Mouse (Mus musculus) heart, postnatal 4 days (tissue): Measurements from ENCODE around the gene Ptx4. TPM values are rescaled to one million over a fixed set of nuclear protein-coding genes. Genes with fewer than 3 reads are reported as not detected.
"Not testable (repeated sequence)": the region's sequence is repeated elsewhere in the genome, so short reads cannot be mapped to it uniquely, and the experiment has no call there.

Source experiments
- DNase-seq: peaks from one replicate; pipeline ENCODE4 v3.0.0; 2021
- total RNA-seq, 2 experiments: library from RNA; stranded (reverse); gene quantifications; 2 replicates each; pipeline ENCODE4 v1.2.3; 2021

The Ptx4 gene
- total RNA-seq, 2 experiments from 2014 or later = 1.4 TPM

DNA sequence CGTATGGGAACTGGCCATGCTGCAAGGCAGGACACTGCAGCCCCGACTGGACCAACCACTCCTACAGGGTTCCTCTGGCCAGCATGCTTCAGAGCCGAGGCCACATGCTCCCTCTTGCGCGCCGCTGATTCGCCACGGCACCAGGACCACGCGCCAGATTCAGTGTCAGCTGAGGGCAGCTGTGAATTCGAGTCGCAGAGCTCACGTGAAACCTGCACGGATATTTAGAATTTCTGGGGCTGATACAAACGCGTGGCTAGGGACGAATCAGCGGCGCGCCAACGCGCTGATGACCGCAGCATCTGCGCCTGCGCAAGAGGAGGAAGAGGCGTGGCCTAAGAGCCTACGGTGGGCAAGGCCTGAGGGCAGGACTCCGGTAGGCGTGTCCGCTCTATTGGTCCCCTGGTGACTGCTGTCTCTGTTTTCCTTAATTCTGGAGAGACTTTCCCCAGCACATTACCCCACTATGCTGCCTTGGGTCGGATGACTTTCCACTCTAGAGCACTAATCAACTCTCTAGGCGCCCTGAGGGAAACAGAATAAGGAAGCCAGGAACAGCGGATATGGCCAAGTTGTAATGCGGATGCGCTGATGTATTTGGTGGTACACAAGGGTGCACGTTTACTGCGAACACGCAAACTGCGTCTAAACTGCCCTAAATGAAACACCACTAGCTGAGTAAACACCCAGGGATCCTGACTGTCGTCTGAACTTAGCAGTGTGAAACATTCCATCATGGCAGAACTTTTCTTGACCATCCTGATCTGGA lies 4.7 kb upstream of the Ptx4 start, which contains the start of gene Telo2:
Gene Telo2, minus strand, starts transcription at position 304 of the 769 bp plus-strand sequence.
- peak; percentile 97 for DNase-seq

DNA sequence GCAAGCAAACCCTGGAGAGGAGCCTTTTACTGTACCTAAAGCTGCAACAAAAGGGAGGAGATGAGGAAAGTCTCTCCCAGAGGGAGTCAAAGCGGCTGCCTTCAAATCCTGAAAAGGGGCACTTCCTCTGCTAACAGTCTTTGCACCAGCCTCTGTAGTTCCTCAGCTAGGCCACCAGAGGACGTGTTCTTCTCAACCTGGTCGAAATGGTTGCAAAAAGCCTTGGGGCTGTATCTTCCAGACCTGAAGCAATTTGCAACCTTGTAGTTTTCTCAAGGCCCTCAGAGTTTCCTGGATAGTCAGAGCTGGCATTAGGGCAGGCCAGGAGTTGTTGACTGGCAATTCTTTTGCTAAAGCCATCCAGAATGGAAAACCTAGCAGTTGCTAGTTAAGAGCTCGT lies 3.3 kb upstream of the Ptx4 start:
- peak; percentile 29 for DNase-seq

- DNase-seq = peak; percentile 32
Measured at GRCm38 (mm10) chr17:25123979-25124378, 3.4 kb downstream of the Ptx4 start.

- not testable (repeated sequence) for DNase-seq
Measured at GRCm38 (mm10) chr17:25125442-25126060, 5.0 kb downstream of the Ptx4 start.

DNA sequence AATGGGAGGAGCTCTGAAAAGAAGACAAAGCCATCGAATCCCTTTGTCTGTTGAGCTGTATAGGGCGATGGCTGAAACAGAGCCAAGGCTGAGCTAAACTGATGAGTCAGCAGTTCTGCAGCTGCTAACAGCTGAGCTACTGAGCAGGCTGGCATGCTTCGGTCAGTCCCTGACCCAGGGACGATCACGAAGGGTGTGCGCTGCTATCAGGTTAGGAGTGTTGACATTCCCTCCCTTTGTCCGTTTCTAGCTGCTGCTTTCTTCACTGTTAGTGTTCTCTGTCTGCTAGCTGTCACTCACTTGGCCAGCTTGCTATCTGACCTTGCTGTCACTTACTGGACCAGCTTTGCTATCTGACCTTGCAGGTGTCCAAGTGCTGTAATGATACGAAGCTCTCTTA lies 6.5 kb downstream of the Ptx4 start:
- DNase-seq = peak; percentile 46

- no peak for DNase-seq
Measured at GRCm38 (mm10) chr17:25127681-25128080, 7.1 kb downstream of the Ptx4 start.

DNA sequence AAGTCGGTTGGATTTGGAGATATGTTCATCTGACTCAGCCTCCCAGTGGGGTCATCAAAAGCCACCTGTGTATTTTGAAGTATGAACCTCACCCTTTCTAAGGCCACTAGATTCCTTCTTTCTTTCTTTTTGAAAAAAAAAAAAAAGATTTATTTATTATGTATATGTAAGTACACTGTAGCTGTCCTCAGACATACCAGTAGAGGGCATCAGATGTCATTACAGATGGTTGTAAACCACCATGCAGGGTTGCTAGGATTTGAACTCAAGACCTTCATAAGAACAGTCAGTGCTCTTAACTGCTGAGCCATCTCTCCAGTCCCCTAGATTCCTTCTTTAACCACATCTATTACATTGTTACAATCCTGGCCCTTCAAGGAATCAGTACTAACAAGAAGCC lies 9.5 kb downstream of the Ptx4 start:
- DNase-seq = no peak

GRCm38 (mm10) chr17:25133275-25133698 lies 12.7 kb downstream of the Ptx4 start, which contains the start of gene Clcn7:
Gene Clcn7, plus strand, starts transcription at chr17:25133391.
- peak; percentile 94 for DNase-seq

DNA sequence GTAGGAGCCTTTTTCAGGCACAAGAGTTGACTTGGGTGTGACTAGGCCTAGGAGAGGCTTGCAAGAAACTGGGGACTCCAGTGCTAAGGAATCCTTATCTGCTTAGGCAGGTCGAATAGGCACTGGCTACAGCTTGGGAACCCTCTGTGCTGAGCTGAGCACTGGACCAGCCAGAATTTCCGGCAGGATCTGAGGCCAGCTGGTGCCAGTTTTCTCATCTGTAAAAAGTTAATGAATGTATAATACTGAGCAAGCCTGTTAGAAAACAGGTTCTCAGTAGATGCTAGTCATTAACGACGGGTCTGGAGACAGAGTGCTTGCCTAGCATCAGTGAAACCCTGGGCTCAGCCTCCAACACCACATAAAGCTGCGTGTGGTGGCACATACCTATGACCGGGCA lies 15.1 kb downstream of the Ptx4 start:
- no peak for DNase-seq

- DNase-seq = no peak
Measured at GRCm38 (mm10) chr17:25138803-25139202, 18.2 kb downstream of the Ptx4 start.

DNA sequence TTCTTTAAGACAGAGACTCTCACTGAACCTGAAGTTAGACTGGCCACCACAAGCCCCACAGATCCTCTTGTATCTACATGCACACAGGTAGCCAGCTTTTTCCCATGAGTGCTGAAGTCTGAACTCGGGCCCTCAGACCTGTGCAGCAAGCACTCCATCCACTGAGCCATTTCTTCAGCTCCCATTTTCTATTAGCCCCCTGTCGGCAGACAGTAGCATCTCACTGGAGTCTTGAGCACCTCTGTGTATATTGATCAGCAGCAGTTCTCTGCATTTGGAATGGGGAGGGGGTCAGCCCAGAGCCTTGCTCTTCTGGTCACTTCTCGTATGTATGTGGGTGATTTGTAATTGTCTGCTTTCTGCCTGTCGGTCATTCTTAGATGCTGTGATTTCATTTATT lies 19.4 kb downstream of the Ptx4 start:
- peak; percentile 22 for DNase-seq

- no peak for DNase-seq
Measured at GRCm38 (mm10) chr17:25162161-25162560, 41.6 kb downstream of the Ptx4 start, which contains the start of gene Ccdc154. Gene Ccdc154, plus strand, starts transcription at chr17:25162461.

DNA sequence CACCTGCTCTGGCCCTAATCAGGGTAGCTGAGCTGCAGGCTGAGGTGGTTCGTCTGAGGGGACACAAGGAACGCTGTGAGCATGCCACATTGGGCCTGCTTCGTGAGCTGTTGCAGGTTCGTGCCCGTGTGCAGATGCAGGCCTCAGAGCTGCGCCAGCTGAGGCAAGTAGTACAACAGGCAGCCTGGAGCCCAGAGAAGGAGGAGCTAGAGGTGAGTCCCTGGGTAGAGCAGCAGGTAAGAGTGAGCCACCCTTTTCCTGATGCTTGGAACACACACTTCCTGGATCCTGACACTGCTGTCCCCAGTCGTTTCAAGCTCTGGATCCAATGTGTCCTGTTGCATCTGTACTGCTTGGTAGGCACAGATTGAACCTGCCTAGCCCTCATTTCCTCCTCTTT lies 42.8 kb downstream of the Ptx4 start:
- DNase-seq = no peak

DNA sequence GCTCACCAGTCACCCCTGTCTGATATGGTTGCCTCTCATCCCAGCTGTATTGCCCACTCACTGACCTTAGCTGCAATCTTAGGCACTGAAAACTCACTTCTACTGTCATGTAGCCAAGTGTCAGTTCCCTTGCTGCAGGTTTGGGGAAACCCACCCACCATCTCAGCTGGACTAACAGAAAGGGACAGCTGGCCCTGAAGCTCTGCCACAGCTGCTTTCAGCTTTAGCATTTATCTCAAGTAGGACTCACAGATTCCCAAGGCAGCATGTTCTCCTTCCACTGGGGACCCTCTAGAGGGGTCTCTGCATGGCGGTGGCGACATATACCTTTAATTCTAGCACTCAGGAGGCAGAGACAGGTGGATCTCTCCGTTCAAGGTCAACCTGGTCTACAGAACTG lies 44.2 kb downstream of the Ptx4 start:
- no peak for DNase-seq

DNA sequence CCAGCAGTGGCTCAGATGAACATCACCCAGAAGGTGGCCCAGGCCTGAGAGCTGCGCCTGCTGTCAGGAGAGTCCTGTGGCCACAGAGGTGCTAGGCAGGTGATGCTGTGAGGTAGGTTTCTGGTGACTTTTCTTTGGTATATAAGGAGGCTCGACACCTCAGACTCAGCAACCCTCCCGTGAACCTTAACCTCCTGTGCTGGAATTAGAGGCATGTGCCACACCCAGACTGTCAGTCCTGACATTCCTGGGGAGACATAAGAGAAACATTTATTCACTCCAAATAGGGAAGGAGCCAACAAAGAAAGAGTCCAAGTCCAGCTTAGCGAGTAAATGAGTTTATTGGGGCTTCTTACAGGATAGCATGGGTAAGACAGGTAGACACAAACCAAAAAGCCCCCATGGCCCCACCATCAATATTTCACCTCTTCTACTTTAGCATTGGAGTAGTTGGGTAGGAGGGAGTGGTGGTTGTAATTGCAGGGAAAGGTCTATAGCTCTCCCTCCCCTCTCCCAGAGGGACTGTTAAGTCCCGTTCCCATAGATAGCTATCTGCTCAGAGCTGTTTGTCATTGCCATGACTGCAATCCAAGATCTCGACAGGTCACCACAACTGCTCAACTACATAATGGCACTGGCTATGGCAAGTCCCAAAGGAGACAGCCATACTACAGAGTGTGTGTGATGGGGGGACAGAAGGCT lies 45.6 kb downstream of the Ptx4 start:
- DNase-seq = no peak

DNA sequence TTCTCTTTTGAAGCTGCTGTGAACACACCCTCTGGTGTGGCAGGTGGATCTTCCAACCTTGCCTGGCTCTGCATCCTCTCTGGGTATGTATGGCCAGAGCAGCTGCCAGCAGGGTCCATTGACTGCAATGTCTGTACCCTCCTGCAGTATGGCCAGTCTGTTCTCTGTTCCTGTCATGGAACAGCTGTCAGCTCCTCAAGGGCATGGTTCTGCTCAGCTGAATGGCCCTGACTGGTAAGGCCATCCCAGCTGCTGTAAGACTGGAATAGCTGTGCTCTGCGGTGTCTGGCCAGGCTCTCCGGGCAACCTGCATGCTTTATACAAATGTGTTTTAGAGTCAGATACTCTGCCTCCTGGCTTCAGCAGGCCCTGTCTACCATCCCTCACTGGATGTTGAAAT lies 49.1 kb downstream of the Ptx4 start:
- no peak for DNase-seq

GRCm38 (mm10) chr17:25172558-25172957 lies 52.0 kb downstream of the Ptx4 start:
- no peak for DNase-seq

Other genes starting within 250 kb of the Ptx4 start
- gene Nubp2, start 234.4 kb upstream of the Ptx4 start, total RNA-seq = 10 to 100 TPM; 25.6 to 27.0 TPM
- gene Spsb3, start 234.1 kb upstream of the Ptx4 start, total RNA-seq = 10 to 100 TPM; 34.8 to 38.6 TPM
- 10 to 100 TPM; 24.8 to 27.1 TPM for gene Eme2, start 225.7 kb upstream of the Ptx4 start, total RNA-seq
- gene Mrps34, start 225.6 kb upstream of the Ptx4 start, total RNA-seq = 10 to 100 TPM; 93.6 to 97.0 TPM
- 10 to 100 TPM; 33.6 to 42.8 TPM for gene Nme3, start 224.3 kb upstream of the Ptx4 start, total RNA-seq
- 10 to 100 TPM; 66.5 to 68.5 TPM for gene Mapk8ip3, start 183.8 kb upstream of the Ptx4 start, total RNA-seq
- gene Jpt2, start 160.1 kb upstream of the Ptx4 start, total RNA-seq = 10 to 100 TPM; 43.6 to 49.9 TPM
- 10 to 100 TPM; 15.1 to 16.3 TPM for gene Cramp1l, start 105.0 kb upstream of the Ptx4 start, total RNA-seq
- gene Ift140, start 104.7 kb upstream of the Ptx4 start, total RNA-seq = 1 to 10 TPM; 7.0 to 7.3 TPM
- 10 to 100 TPM; 25.2 to 27.4 TPM for gene Tmem204, start 37.2 kb upstream of the Ptx4 start, total RNA-seq
- gene Telo2, start 4.8 kb upstream of the Ptx4 start, total RNA-seq = 10 to 100 TPM; 16.4 to 17.5 TPM
- 10 to 100 TPM; 25.2 to 25.6 TPM for gene Clcn7, start 12.6 kb downstream of the Ptx4 start, total RNA-seq
- not detected for gene Ccdc154, start 41.7 kb downstream of the Ptx4 start, total RNA-seq
- not detected for gene Gm38655, start 54.7 kb downstream of the Ptx4 start, total RNA-seq
- 10 to 100 TPM; 14.4 to 17.5 TPM for gene BC003965, start 63.8 kb downstream of the Ptx4 start, total RNA-seq
- gene Unkl, start 67.6 kb downstream of the Ptx4 start, total RNA-seq = 10 to 100 TPM in 1 of 2 experiments, 1 to 10 TPM in 1; 8.5 to 10.4 TPM
- 10 to 100 TPM; 11.2 to 14.9 TPM for gene Gnptg, start 119.4 kb downstream of the Ptx4 start, total RNA-seq
- 10 to 100 TPM; 12.7 to 14.0 TPM for gene Tsr3, start 119.4 kb downstream of the Ptx4 start, total RNA-seq
- gene Baiap3, start 135.6 kb downstream of the Ptx4 start, total RNA-seq = under 1 TPM; 0.14 to 0.31 TPM
- gene Ube2i, start 153.9 kb downstream of the Ptx4 start, total RNA-seq = 100 to 1,000 TPM; 219 to 221 TPM
- 1 to 10 TPM; 1.9 to 2.4 TPM for gene Prss34, start 177.6 kb downstream of the Ptx4 start, total RNA-seq
- not detected for gene Prss28, start 187.9 kb downstream of the Ptx4 start, total RNA-seq
- gene Prss29, start 197.9 kb downstream of the Ptx4 start, total RNA-seq = not detected
- 1 to 10 TPM; 3.9 to 6.7 TPM for gene Tpsab1, start 224.8 kb downstream of the Ptx4 start, total RNA-seq
- 10 to 100 TPM; 11.1 to 15.7 TPM for gene Tpsb2, start 245.5 kb downstream of the Ptx4 start, total RNA-seq
- under 1 TPM in 1 of 2 experiments, not detected in 1; 0.24 TPM for gene Tpsg1, start 248.5 kb downstream of the Ptx4 start, total RNA-seq